Mouse (Mus musculus) kidney, embryonic 16.5 days (tissue): ENCODE data around the gene Defb33. TPM values are rescaled to one million over a fixed set of nuclear protein-coding genes. Genes with fewer than 3 reads are reported as not detected.

Experiments
- ATAC-seq: fragments of 200-750 bp; cut with Nextera tagmentation; 2 replicates; pipeline ENCODE4 v1.8.0; 2017; ENCODE audit warnings: moderate TSS enrichment; ENCODE audit not compliant: low FRiP score, low TSS enrichment
- H3K27ac ChIP-seq: fragments of 300-500 bp; sonication (generic); 2 replicates; pipeline ENCODE4 v1.5.1; 2014; ENCODE audit warnings: low read length
- H3K27me3 ChIP-seq: fragments of 300-500 bp; sonication (generic); 2 replicates; pipeline ENCODE4 v1.6.1; 2014; ENCODE audit warnings: low read length, control low read depth, mixed read lengths; ENCODE audit not compliant: insufficient read depth
- H3K36me3 ChIP-seq: fragments of 300-500 bp; sonication (generic); 2 replicates; pipeline ENCODE4 v1.6.1; 2014; ENCODE audit warnings: low read length, control low read depth, mixed read lengths; ENCODE audit not compliant: insufficient read depth
- H3K4me1 ChIP-seq: fragments of 300-500 bp; sonication (generic); 2 replicates; pipeline ENCODE4 v1.6.1; 2014; ENCODE audit warnings: low read length, control low read depth, mixed read lengths; ENCODE audit not compliant: insufficient read depth
- H3K4me2 ChIP-seq: fragments of 300-500 bp; sonication (generic); replicated peaks from 2 replicates; pipeline ENCODE4 v1.6.1; 2014; ENCODE audit warnings: low read depth, low read length
- H3K4me3 ChIP-seq: fragments of 300-500 bp; sonication (generic); 2 replicates; pipeline ENCODE4 v1.5.1; 2014; ENCODE audit warnings: mild to moderate bottlenecking, low read length
- H3K9ac ChIP-seq: fragments of 300-500 bp; sonication (generic); replicated peaks from 2 replicates; pipeline ENCODE4 v1.6.1; 2014; ENCODE audit warnings: low read length
- H3K9me3 ChIP-seq: fragments of 300-500 bp; sonication (generic); 2 replicates; pipeline ENCODE4 v1.6.1; 2016; ENCODE audit warnings: low read length, control low read depth
- WGBS: fragments of 180-500 bp; shearing (Covaris S2); extraction: QIAGEN DNeasy Blood & Tissue Kit; methylation state at CpG from one replicate; pipeline ENCODE4 v1.1.7; 2014; 5-methylcytosine and 5-hydroxymethylcytosine counted together
- polyA plus RNA-seq: library from polyadenylated mRNA; unstranded; fragments of >200 nt; fragmentation: Nextera tagmentation; extraction: Ambion mirVana; gene quantifications from 2 replicates; pipeline ENCODE4 v1.2.1, GENCODE M21; 2015

The Defb33 gene
- not detected in 2 replicates for polyA plus RNA-seq

DNA sequence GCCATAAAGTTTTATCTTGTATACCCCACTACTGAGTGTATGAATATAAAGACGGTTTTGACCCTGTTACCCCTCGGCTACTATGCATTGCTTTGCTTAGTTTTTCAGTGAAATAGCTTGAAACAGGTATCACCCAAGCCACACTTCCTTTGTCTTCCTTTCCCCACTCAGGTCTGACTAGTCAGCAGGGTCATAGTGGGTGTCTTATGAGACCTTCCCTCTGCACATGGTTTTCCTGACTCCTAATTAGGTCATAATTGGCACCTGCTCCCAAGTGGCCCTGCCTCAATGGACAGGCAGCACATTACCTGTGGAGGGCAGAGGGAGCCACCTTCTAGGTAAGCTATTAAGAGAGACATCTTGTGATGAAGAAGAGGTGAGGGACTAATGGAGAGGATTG lies at the start of gene Defb33:
Defb33 (plus strand) TSS at position 301 of the 400 bp plus-strand sequence.
- Histone ChIP-seq H3K9ac (no peak within 1 kb of the TSS), H3K36me3 (no peaks in the 10 kb centered on the region), H3K9me3 (no peaks in the 10 kb centered on the region; the same call in 1 of the 2 replicates), H3K27ac (no peak within 1 kb of the TSS), H3K4me2 (no peak within 1 kb of the TSS), H3K4me1 (no peaks in the 10 kb centered on the region), H3K4me3 (no peak within 1 kb of the TSS), H3K27me3 (no peaks in the 10 kb centered on the region)
- no peak for ATAC-seq
- WGBS, result 85% methylated on average over 2 of the region's 2 CpGs

DNA sequence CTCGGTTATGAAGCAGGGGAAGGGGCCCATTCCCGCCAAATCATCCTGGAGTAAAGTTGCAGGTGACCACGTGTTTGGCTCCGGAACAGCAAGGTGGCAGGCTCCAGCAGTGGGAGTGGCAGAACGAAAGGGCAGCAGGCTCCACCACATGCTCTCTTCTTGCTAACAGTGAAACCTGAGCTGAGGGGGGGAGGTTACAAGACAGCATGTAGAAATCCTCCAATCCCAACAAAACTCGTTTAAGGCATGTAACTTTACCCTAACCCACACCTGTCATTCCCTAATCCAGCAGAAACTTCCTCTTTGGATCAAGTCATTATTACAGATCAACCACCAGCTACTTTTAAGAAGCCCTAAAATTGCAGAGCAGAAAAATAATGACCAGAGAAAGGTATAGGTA lies 17.9 kb upstream of the Defb33 start:
- no peaks in the 10 kb centered on the region for H3K36me3 ChIP-seq
- H3K27me3 ChIP-seq, result no peaks in the 10 kb centered on the region
- H3K9ac ChIP-seq, result no peak overlapping the region
- H3K4me2 ChIP-seq, result no peak overlapping the region
- H3K27ac ChIP-seq, result no peak overlapping the region
- no peaks in the 10 kb centered on the region for H3K9me3 ChIP-seq
- H3K4me1 ChIP-seq, result no peaks in the 10 kb centered on the region
- WGBS, result 40% methylated on average over 6 of the region's 6 CpGs
- ATAC-seq, result no peak
- H3K4me3 ChIP-seq, result no peak overlapping the region

DNA sequence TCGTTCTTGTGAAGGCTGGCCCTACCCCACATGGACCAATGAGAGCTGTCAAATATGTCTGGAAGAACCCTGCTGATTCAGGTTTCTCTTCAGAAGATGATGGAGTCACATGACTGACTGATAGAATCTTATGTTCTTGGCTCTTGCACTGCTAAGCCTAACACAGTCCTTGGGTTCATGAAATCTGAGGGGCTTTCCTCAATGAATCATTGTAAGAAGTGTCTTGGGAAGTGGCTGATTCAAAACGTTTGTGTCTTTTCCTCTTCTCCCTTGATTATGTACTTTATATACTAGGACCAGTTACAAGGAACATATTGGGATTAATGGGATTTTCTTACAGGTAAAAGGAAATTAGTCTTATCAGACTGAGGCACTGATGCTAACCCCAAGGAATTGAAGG lies 10.1 kb downstream of the Defb33 start, which contains the start of gene Gm15056:
Gm15056 (minus strand) TSS at position 101 of the 400 bp plus-strand sequence.
- peaks cover 7% of the 10 kb centered on the region for H3K9me3 ChIP-seq
- H3K9ac ChIP-seq, result no peak within 1 kb of the TSS
- H3K4me1 ChIP-seq, result no peaks in the 10 kb centered on the region
- H3K27ac ChIP-seq, result no peak within 1 kb of the TSS
- H3K4me2 ChIP-seq, result no peak within 1 kb of the TSS
- H3K4me3 ChIP-seq, result no peak within 1 kb of the TSS
- WGBS, result 60% methylated on average over 2 of the region's 2 CpGs
- no peaks in the 10 kb centered on the region for H3K27me3 ChIP-seq
- no peak for ATAC-seq
- H3K36me3 ChIP-seq, result no peaks in the 10 kb centered on the region

GRCm38 (mm10) chr8:20907119-20907518 lies 14.7 kb downstream of the Defb33 start:
- H3K36me3 ChIP-seq, result no peaks in the 10 kb centered on the region
- ATAC-seq, result no peak
- no peak overlapping the region for H3K9ac ChIP-seq
- H3K4me3 ChIP-seq, result no peak overlapping the region
- no peaks in the 10 kb centered on the region for H3K4me1 ChIP-seq
- 89% methylated on average over 2 of the region's 2 CpGs for WGBS
- H3K4me2 ChIP-seq, result no peak overlapping the region
- H3K9me3 ChIP-seq, result peaks cover 7% of the 10 kb centered on the region
- H3K27ac ChIP-seq, result no peak overlapping the region
- no peaks in the 10 kb centered on the region for H3K27me3 ChIP-seq

DNA sequence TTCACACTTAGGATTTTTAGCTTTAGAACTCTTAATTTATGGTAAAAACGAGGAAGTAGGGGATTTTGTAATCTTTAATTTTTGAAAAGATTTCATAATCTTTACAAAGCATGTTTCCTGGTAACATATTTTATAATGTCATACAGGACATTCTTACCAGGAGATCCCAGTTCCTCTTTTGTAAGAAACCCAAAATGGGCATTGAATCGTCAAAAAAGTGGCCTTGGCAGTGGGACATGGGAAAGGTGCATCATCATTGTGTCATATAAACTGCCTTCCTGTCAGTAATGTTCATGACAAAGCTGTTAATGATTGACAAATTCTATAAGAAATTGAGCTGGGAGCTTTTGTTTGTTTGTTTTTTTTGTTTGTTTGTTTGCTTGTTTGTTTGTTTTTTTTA lies 15.8 kb downstream of the Defb33 start:
- Histone ChIP-seq H3K27ac (no peak overlapping the region), H3K4me1 (no peaks in the 10 kb centered on the region), H3K4me2 (no peak overlapping the region), H3K36me3 (no peaks in the 10 kb centered on the region), H3K9me3 (peaks cover 7% of the 10 kb centered on the region), H3K27me3 (no peaks in the 10 kb centered on the region), H3K9ac (no peak overlapping the region), H3K4me3 (no peak overlapping the region)
- WGBS, result 67% methylated on average over 2 of the region's 2 CpGs
- ATAC-seq, result no peak

- 80% methylated on average over 1 of the region's 1 CpGs for WGBS
- no peak overlapping the region for H3K27ac ChIP-seq
- ATAC-seq, result no peak
- no peak overlapping the region for H3K4me2 ChIP-seq
- H3K27me3 ChIP-seq, result no peaks in the 10 kb centered on the region
- H3K9ac ChIP-seq, result no peak overlapping the region
- no peaks in the 10 kb centered on the region for H3K36me3 ChIP-seq
- H3K4me1 ChIP-seq, result no peaks in the 10 kb centered on the region
- no peaks in the 10 kb centered on the region for H3K9me3 ChIP-seq
- no peak overlapping the region for H3K4me3 ChIP-seq
Measured at GRCm38 (mm10) chr8:20912288-20912687, 19.8 kb downstream of the Defb33 start.

GRCm38 (mm10) chr8:20921971-20922370 lies 29.5 kb downstream of the Defb33 start, which contains the start of gene Gm6040:
Gene Gm6040, minus strand, starts transcription at chr8:20922071.
- Histone ChIP-seq H3K9ac (no peak within 1 kb of the TSS), H3K4me3 (no peak within 1 kb of the TSS), H3K9me3 (peaks cover 9% of the 10 kb centered on the region; the same call in 1 of the 2 replicates), H3K4me2 (no peak within 1 kb of the TSS), H3K27me3 (no peaks in the 10 kb centered on the region), H3K27ac (no peak within 1 kb of the TSS), H3K36me3 (no peaks in the 10 kb centered on the region), H3K4me1 (no peaks in the 10 kb centered on the region)
- 76% methylated on average over 3 of the region's 3 CpGs for WGBS
- no peak for ATAC-seq

GRCm38 (mm10) chr8:20944610-20945009 lies 52.1 kb downstream of the Defb33 start, which contains the start of gene AY761185:
Gene AY761185, minus strand, starts transcription at chr8:20944710.
- H3K4me3 ChIP-seq, result no peak within 1 kb of the TSS
- no peaks in the 10 kb centered on the region for H3K4me1 ChIP-seq
- peaks cover 7% of the 10 kb centered on the region; the same call in 1 of the 2 replicates for H3K9me3 ChIP-seq
- H3K27me3 ChIP-seq, result no peaks in the 10 kb centered on the region
- H3K36me3 ChIP-seq, result no peaks in the 10 kb centered on the region
- H3K9ac ChIP-seq, result no peak within 1 kb of the TSS
- no peak for ATAC-seq
- no peak within 1 kb of the TSS for H3K27ac ChIP-seq
- no peak within 1 kb of the TSS for H3K4me2 ChIP-seq
- WGBS, result 83% methylated on average over 3 of the region's 3 CpGs

Other genes with a start within 250 kb of the Defb33 start
- gene Gm15056, start 10.0 kb downstream of the Defb33 start, polyA plus RNA-seq, result not detected in 2 replicates
- gene Gm6040, start 29.4 kb downstream of the Defb33 start, polyA plus RNA-seq, result not detected in 2 replicates
- not detected in 2 replicates for gene AY761185, start 52.0 kb downstream of the Defb33 start, polyA plus RNA-seq
- not detected in 2 replicates for gene Defa21, start 132.9 kb downstream of the Defb33 start, polyA plus RNA-seq
- gene Defa23, start 162.4 kb downstream of the Defb33 start, polyA plus RNA-seq, result not detected in 2 replicates
- gene Defa35, start 172.4 kb downstream of the Defb33 start, polyA plus RNA-seq, result not detected in 2 replicates
- not detected in 2 replicates for gene Defa25, start 191.8 kb downstream of the Defb33 start, polyA plus RNA-seq
- not detected in 2 replicates for gene Gm14851, start 203.4 kb downstream of the Defb33 start, polyA plus RNA-seq
- gene Defa30, start 242.0 kb downstream of the Defb33 start, polyA plus RNA-seq, result not detected in 2 replicates